Comparison of ENCODE assay signal across 9 mouse cellular contexts in genomic region chr10:46697363-46698246, GRCm38 (mm10).
DNase-seq lines count a peak whose midpoint lies in the region; ATAC-seq and TF ChIP-seq lines count a peak whose summit lies in the region.
"Had no signal": no experiment of that assay in that cellular context is flagged by ENCODE, and none has a peak within 500 bp of the region (broad histone marks: within the 10 kb centered on the region; RNA-seq: fewer than 3 reads in every experiment).

No protein-coding gene starts in this region.

- H3K4me3 ChIP-seq in neural tube, embryonic 11.5 days (ENCODE audit: low read depth, low read length), result no peak overlapping the region
- H3K4me3 ChIP-seq in heart, embryonic 12.5 days, result no peak overlapping the region
- H3K4me3 ChIP-seq in midbrain, embryonic 16.5 days (ENCODE audit: low read depth, low read length), result no peak overlapping the region
- H3K4me3 ChIP-seq in thymus, adult 2 months (ENCODE audit: control insufficient read depth, insufficient read depth, low read length), result no peak overlapping the region
- H3K4me3 ChIP-seq: liver, embryonic 15.5 days had no signal

- no peak for TF ChIP-seq POLR2A in thymus, adult 2 months (IDR thresholded peaks at IDR 0.05; ENCODE audit: control insufficient read depth, extremely low read depth, insufficient read depth, low read length, poor library complexity)

- H3K36me3 ChIP-seq in neural tube, embryonic 11.5 days (ENCODE audit: control insufficient read depth, insufficient read depth, low read length), result no peaks in the 10 kb centered on the region
- no peaks in the 10 kb centered on the region for H3K36me3 ChIP-seq in heart, embryonic 12.5 days
- H3K36me3 ChIP-seq in midbrain, embryonic 16.5 days (ENCODE audit: control insufficient read depth, insufficient read depth, low read length), result no peaks in the 10 kb centered on the region
- no peaks in the 10 kb centered on the region for H3K36me3 ChIP-seq in thymus, adult 2 months (ENCODE audit: control insufficient read depth, insufficient read depth, low read length)
- H3K36me3 ChIP-seq: liver, embryonic 15.5 days had no signal

- no peaks in the 10 kb centered on the region for H3K9me3 ChIP-seq in neural tube, embryonic 11.5 days (ENCODE audit: control insufficient read depth, low read length)
- no peaks in the 10 kb centered on the region for H3K9me3 ChIP-seq in heart, embryonic 12.5 days (replicated peaks)
- no peaks in the 10 kb centered on the region for H3K9me3 ChIP-seq in midbrain, embryonic 16.5 days (replicated peaks; ENCODE audit: control insufficient read depth, low read length, poor library complexity, severe bottlenecking)
- H3K9me3 ChIP-seq: liver, embryonic 15.5 days had no signal

- peak; percentile 95 for ATAC-seq in neural tube, embryonic 11.5 days (ENCODE audit: insufficient read depth, low FRiP score, low TSS enrichment)
- ATAC-seq in heart, embryonic 12.5 days (ENCODE audit: insufficient number of reproducible peaks, low FRiP score), result peak; percentile 48; the same call in 1 of the 2 replicates
- ATAC-seq in midbrain, embryonic 16.5 days, result peak; percentile 96
- no peak for ATAC-seq in monocyte, adult 5-6 weeks (replicated peaks; ENCODE audit: insufficient number of reproducible peaks, low FRiP score, low TSS enrichment, poor library complexity, severe bottlenecking)

- H3K4me2 ChIP-seq in neural tube, embryonic 11.5 days (ENCODE audit: low read depth), result no peak overlapping the region
- H3K4me2 ChIP-seq in heart, embryonic 12.5 days, result no peak overlapping the region
- H3K4me2 ChIP-seq in midbrain, embryonic 16.5 days (ENCODE audit: low read length), result no peak overlapping the region
- H3K4me2 ChIP-seq: liver, embryonic 15.5 days had no signal

- H3K27ac ChIP-seq in neural tube, embryonic 11.5 days (ENCODE audit: low read depth, low read length), result no peak overlapping the region
- no peak overlapping the region for H3K27ac ChIP-seq in heart, embryonic 12.5 days (ENCODE audit: poor library complexity, severe bottlenecking)
- peak overlapping the region; percentile 1; the same call in 1 of the 2 replicates for H3K27ac ChIP-seq in midbrain, embryonic 16.5 days (ENCODE audit: low read length)
- H3K27ac ChIP-seq in thymus, adult 2 months (ENCODE audit: control insufficient read depth, insufficient read depth, low read length), result no peak overlapping the region
- H3K27ac ChIP-seq: liver, embryonic 15.5 days had no signal

- peak; percentile 52 for DNase-seq in neural tube, embryonic 11.5 days (ENCODE audit: low spot score)
- no peak for DNase-seq in neural tube, embryonic 10.5 days (ENCODE audit: extremely low spot score, low spot score)
- peak; percentile 50 for DNase-seq in cerebellum, adult 9-10 months
- peak; percentile 30 for DNase-seq in layer of hippocampus, adult 9-10 months (ENCODE audit: low spot score)
- DNase-seq in thymus, adult 2 months, result no peak

- TF ChIP-seq CTCF in thymus, adult 2 months (IDR thresholded peaks at IDR 0.05; ENCODE audit: borderline replicate concordance, control insufficient read depth, extremely low read depth, insufficient read depth, low read length, poor library complexity), result no peak

- no peaks in the 10 kb centered on the region for H3K4me1 ChIP-seq in neural tube, embryonic 11.5 days (ENCODE audit: control insufficient read depth, insufficient read depth, low read length)
- H3K4me1 ChIP-seq in heart, embryonic 12.5 days (replicated peaks), result no peaks in the 10 kb centered on the region
- peaks cover 2% of the 10 kb centered on the region; the same call in 1 of the 2 replicates for H3K4me1 ChIP-seq in midbrain, embryonic 16.5 days (ENCODE audit: control insufficient read depth, insufficient read depth, low read length)
- no peaks in the 10 kb centered on the region for H3K4me1 ChIP-seq in thymus, adult 2 months (replicated peaks; ENCODE audit: control insufficient read depth, insufficient read depth, low read length)
- H3K4me1 ChIP-seq: liver, embryonic 15.5 days had no signal

- H3K27me3 ChIP-seq in neural tube, embryonic 11.5 days (ENCODE audit: control insufficient read depth, insufficient read depth, low read length), result no peaks in the 10 kb centered on the region
- H3K27me3 ChIP-seq in heart, embryonic 12.5 days (replicated peaks), result no peaks in the 10 kb centered on the region
- H3K27me3 ChIP-seq in midbrain, embryonic 16.5 days (ENCODE audit: control insufficient read depth, insufficient read depth, low read depth, low read length), result no peaks in the 10 kb centered on the region
- H3K27me3 ChIP-seq in thymus, adult 2 months (ENCODE audit: control insufficient read depth, insufficient read depth, low read length), result no peaks in the 10 kb centered on the region
- H3K27me3 ChIP-seq: liver, embryonic 15.5 days had no signal

- WGBS in neural tube, embryonic 11.5 days, result 51% methylated on average over 2 of the region's 2 CpGs
- 39% methylated on average over 2 of the region's 2 CpGs for WGBS in heart, embryonic 12.5 days
- 26% methylated on average over 2 of the region's 2 CpGs for WGBS in midbrain, embryonic 16.5 days
- WGBS in thymus, adult 2 months, result 87% methylated on average over 2 of the region's 2 CpGs

- H3K9ac ChIP-seq in neural tube, embryonic 11.5 days (ENCODE audit: low read length), result no peak overlapping the region
- H3K9ac ChIP-seq in heart, embryonic 12.5 days, result no peak overlapping the region
- H3K9ac ChIP-seq in midbrain, embryonic 16.5 days (ENCODE audit: low read depth, low read length), result no peak overlapping the region
- H3K9ac ChIP-seq: liver, embryonic 15.5 days had no signal

Comparison
In these comparisons a context has a peak if more than half of its experiments do, and no peak if none do; other contexts are left out.
1. DNase-seq: peak in neural tube, embryonic 11.5 days (single experiment), cerebellum, adult 9-10 months (single experiment) and layer of hippocampus, adult 9-10 months (single experiment); none in neural tube, embryonic 10.5 days (single experiment) and thymus, adult 2 months (single experiment).